Mouse (Mus musculus) olfactory bulb, adult 2 months (tissue): ENCODE measurements at regions not wholly inside any gene's neighbourhood (a gene's known extent, or its start where the extent isn't known, plus 50 kb on each side); places are given as distances from the start of the nearest gene placed in this dataset.

Source experiments
- CTCF ChIP-seq: fragments of 200-500 bp; IDR thresholded peaks from 2 replicates; pipeline ENCODE4 v1.5.1; 2012; ENCODE audit warnings: low read depth, mild to moderate bottlenecking, low read length, moderate library complexity; ENCODE audit not compliant: insufficient read depth
- POLR2A ChIP-seq: fragments of 200-500 bp; IDR thresholded peaks from 2 replicates; pipeline ENCODE4 v1.6.1; 2012; ENCODE audit warnings: mild to moderate bottlenecking, low read depth, low read length, moderate library complexity; ENCODE audit not compliant: insufficient read depth

- TF ChIP-seq POLR2A: no peak
- no peak for TF ChIP-seq CTCF
These were observed 621.1 kb upstream of the Fam92a start for GRCm38 (mm10) chr4:12792764-12793422.
